Mouse (Mus musculus): ENCODE measurements around the gene Amotl1. TPM values are rescaled to one million over a fixed set of nuclear protein-coding genes. Genes with fewer than 3 reads are reported as not detected.

Gene Amotl1
- total RNA-seq, 1 experiment from 2014 or later, result 36.1 TPM

- DNase-seq, result no peak
Observed at GRCm38 (mm10) chr9:14641310-14642067, 3.4 kb downstream of the Amotl1 start.

- no peak for DNase-seq
Observed at GRCm38 (mm10) chr9:14636244-14636643, 8.6 kb downstream of the Amotl1 start.

- DNase-seq, result no peak
Observed at GRCm38 (mm10) chr9:14635551-14635950, 9.3 kb downstream of the Amotl1 start.

- DNase-seq, result no peak
Observed at GRCm38 (mm10) chr9:14634155-14634554, 10.7 kb downstream of the Amotl1 start.

- no peak for DNase-seq
Observed at GRCm38 (mm10) chr9:14632365-14633163, 12.3 kb downstream of the Amotl1 start.

- no peak for DNase-seq
Observed at GRCm38 (mm10) chr9:14631729-14632128, 13.1 kb downstream of the Amotl1 start.

GRCm38 (mm10) chr9:14627525-14627924 lies 17.3 kb downstream of the Amotl1 start:
- no peak for DNase-seq

- no peak for DNase-seq
Observed at GRCm38 (mm10) chr9:14625961-14626360, 18.9 kb downstream of the Amotl1 start.

- DNase-seq, result peak; percentile 23
Observed at GRCm38 (mm10) chr9:14625024-14625423, 19.8 kb downstream of the Amotl1 start.

- no peak for DNase-seq
Observed at GRCm38 (mm10) chr9:14623928-14624327, 20.9 kb downstream of the Amotl1 start.

GRCm38 (mm10) chr9:14623250-14623649 lies 21.6 kb downstream of the Amotl1 start:
- no peak for DNase-seq

- no peak for DNase-seq
Observed at GRCm38 (mm10) chr9:14622848-14623247, 22.0 kb downstream of the Amotl1 start.

GRCm38 (mm10) chr9:14620107-14620506 lies 24.7 kb downstream of the Amotl1 start:
- DNase-seq, result no peak

- peak; percentile 62 for DNase-seq
Observed at GRCm38 (mm10) chr9:14614931-14615880, 29.6 kb downstream of the Amotl1 start.

- peak; percentile 48 for DNase-seq
Observed at GRCm38 (mm10) chr9:14614205-14614930, 30.5 kb downstream of the Amotl1 start.

GRCm38 (mm10) chr9:14613308-14614204 lies 31.3 kb downstream of the Amotl1 start:
- no peak for DNase-seq

GRCm38 (mm10) chr9:14612588-14612987 lies 32.3 kb downstream of the Amotl1 start:
- no peak for DNase-seq

GRCm38 (mm10) chr9:14608521-14608920 lies 36.3 kb downstream of the Amotl1 start:
- peak; percentile 44 for DNase-seq

- no peak for DNase-seq
Observed at GRCm38 (mm10) chr9:14607464-14607863, 37.4 kb downstream of the Amotl1 start.

- DNase-seq, result no peak
Observed at GRCm38 (mm10) chr9:14605992-14606391, 38.9 kb downstream of the Amotl1 start.

All from adrenal gland, postnatal 25 days (tissue).